Mouse (Mus musculus): ENCODE measurements around the gene Ube2l3. TPM values are rescaled to one million over a fixed set of nuclear protein-coding genes. Genes with fewer than 3 reads are reported as not detected.

Gene Ube2l3
- polyA plus RNA-seq, 1 experiment from 2014 or later: 316 TPM

DNA sequence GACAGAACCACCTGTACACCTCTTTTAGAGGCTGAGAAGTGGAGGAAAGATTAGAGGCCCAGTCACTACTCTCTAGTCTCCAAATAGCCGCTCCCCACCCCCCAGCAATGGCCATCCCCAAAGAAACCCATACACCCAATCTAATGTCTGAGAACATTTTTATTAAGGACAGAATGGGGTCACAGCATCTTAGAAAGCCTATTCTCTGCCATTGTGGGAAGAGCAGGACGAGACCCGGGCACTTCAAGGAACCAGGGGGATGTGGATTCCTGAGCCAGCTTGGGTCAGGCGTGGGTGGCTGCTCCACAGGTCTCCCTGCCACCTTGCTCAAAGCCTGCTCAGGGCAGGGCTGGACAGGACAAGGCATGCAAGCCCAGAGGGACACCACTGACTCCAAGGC, 50.6 kb downstream of the Ube2l3 start:
- H3K9me3 ChIP-seq (replicated peaks; ENCODE audit: low read length): no peaks in the 10 kb centered on the region
- no peak overlapping the region for H3K27ac ChIP-seq
- peaks cover 13% of the 10 kb centered on the region for H3K4me1 ChIP-seq (replicated peaks; ENCODE audit: insufficient read depth, low read length)
- H3K9ac ChIP-seq (ENCODE audit: low read depth, low read length): no peak overlapping the region
- TF ChIP-seq CTCF (IDR thresholded peaks at IDR 0.05; ENCODE audit: low read depth): no peak
- no peak overlapping the region for H3K4me2 ChIP-seq (ENCODE audit: low read length)
- 97% methylated on average over 4 of the region's 4 CpGs for WGBS
- H3K36me3 ChIP-seq (ENCODE audit: insufficient read depth, low read length): peaks cover 31% of the 10 kb centered on the region
- no peak for ATAC-seq (replicated peaks; ENCODE audit: low FRiP score, low read depth)
- no peaks in the 10 kb centered on the region for H3K27me3 ChIP-seq (ENCODE audit: insufficient read depth, low read length)
- DNase-seq (ENCODE audit: low spot score): no peak
- no peak overlapping the region for H3K4me3 ChIP-seq (replicated peaks; ENCODE audit: low read depth, low read length)

DNA sequence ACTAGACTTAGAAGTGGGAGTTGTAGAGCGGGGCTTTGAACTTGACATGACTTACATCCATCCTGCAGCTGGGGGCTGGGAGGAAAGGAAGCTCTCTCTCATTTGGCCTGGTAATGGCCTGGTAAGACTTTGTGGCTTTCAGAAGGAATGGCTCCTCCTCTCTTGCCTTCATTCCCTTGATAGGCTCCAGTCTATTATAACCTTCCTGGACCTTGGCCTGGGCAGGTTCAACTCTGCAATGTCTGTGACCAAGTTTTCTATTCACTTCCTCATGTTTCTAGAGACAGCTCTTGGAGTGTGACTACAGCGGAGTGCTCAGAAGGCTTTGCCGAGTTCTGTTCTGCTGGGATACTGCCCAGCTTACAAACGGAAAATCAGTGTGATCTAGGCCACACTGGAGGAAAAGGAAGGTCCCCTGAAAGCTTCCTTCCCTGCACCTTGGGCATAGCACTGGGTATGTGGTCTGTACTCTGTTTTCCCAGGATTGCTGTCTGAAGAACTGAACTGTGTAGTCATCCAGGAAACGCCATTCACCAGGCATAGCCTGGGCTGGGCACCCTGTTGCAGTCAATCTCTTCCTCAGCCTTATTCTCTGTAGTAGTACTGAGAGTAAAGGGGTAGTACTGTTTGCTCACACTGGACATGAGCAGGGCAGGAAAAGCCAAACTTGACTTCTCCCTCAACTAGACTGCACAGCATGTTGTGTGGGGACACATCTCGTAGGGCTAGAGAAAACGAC, 51.8 kb downstream of the Ube2l3 start:
- no peak overlapping the region for H3K9ac ChIP-seq (ENCODE audit: low read depth, low read length)
- no peak overlapping the region for H3K4me2 ChIP-seq (ENCODE audit: low read length)
- peaks cover 31% of the 10 kb centered on the region for H3K36me3 ChIP-seq (ENCODE audit: insufficient read depth, low read length)
- no peak for DNase-seq (ENCODE audit: low spot score)
- H3K4me1 ChIP-seq (replicated peaks; ENCODE audit: insufficient read depth, low read length): peaks cover 13% of the 10 kb centered on the region
- no peak overlapping the region for H3K4me3 ChIP-seq (replicated peaks; ENCODE audit: low read depth, low read length)
- H3K27ac ChIP-seq: no peak overlapping the region
- H3K9me3 ChIP-seq (replicated peaks; ENCODE audit: low read length): no peaks in the 10 kb centered on the region
- no peaks in the 10 kb centered on the region for H3K27me3 ChIP-seq (ENCODE audit: insufficient read depth, low read length)
- WGBS: 75% methylated on average over 7 of the region's 7 CpGs
- no peak for TF ChIP-seq CTCF (IDR thresholded peaks at IDR 0.05; ENCODE audit: low read depth)
- no peak for ATAC-seq (replicated peaks; ENCODE audit: low FRiP score, low read depth)

DNA sequence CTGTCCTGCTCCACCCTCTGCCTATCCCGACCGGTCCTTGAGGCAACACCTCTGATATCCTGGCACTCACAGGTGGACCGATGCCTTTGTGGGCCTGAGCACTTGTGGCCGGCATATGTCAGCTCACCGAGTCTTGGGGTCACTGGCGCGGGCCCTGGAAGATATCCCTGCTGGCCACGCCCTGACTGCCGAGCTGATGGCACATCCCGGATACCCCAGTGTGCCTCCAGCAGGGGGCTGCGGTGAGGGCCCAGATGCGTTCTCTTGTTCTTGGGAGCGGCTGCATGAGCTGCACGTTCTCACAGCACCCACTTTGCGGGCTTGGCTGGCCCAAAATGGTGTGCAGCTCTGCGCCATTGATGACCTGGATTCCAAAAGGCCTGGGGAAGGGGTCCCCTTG, 54.4 kb downstream of the Ube2l3 start:
- peaks cover 13% of the 10 kb centered on the region for H3K4me1 ChIP-seq (replicated peaks; ENCODE audit: insufficient read depth, low read length)
- peak overlapping the region; percentile 52 for H3K4me3 ChIP-seq (replicated peaks; ENCODE audit: low read depth, low read length)
- peaks cover 15% of the 10 kb centered on the region; the same call in 1 of the 2 replicates for H3K36me3 ChIP-seq (ENCODE audit: insufficient read depth, low read length)
- peak; percentile 18; the same call in 1 of the 2 replicates for ATAC-seq (replicated peaks; ENCODE audit: low FRiP score, low read depth)
- H3K9me3 ChIP-seq (replicated peaks; ENCODE audit: low read length): no peaks in the 10 kb centered on the region
- no peaks in the 10 kb centered on the region for H3K27me3 ChIP-seq (ENCODE audit: insufficient read depth, low read length)
- peak overlapping the region; percentile 41; the same call in 1 of the 2 replicates for H3K9ac ChIP-seq (ENCODE audit: low read depth, low read length)
- 14% methylated on average over 16 of the region's 16 CpGs for WGBS
- no peak overlapping the region for H3K27ac ChIP-seq
- peak; percentile 47 for DNase-seq (ENCODE audit: low spot score)
- peak; percentile 56 for TF ChIP-seq CTCF (IDR thresholded peaks at IDR 0.05; ENCODE audit: low read depth)
- H3K4me2 ChIP-seq (ENCODE audit: low read length): peak overlapping the region; percentile 98

DNA sequence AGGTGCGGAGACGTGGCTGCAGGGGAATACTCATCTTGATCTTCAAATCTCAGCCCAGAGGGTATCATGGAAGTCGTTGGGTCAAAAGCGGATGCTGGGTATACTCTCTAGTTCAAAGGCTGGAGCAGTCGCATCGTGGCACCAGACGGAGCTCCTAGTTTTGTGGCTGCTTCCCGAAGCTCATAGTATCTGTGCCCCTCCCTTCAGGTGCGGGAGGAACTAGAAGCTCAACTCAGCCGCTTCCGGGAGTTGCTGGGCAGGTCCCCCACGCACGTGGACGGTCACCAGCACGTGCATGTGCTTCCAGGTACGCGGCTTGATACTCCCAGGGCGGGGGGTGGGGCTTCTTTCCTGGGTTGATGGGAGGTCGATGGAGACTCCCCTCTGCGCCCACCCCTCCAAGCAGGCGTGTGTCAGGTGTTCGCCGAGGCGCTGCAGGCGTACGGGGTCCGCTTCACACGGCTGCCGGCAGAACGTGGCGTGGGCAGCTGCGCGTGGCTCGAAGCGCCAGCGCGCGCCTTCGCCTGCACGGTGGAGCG, 55.0 kb downstream of the Ube2l3 start:
- DNase-seq (ENCODE audit: low spot score) (peak; percentile 18), ATAC-seq (replicated peaks; ENCODE audit: low FRiP score, low read depth) (peak; percentile 14; the same call in 1 of the 2 replicates)
- WGBS: under 1% methylated on average over 41 of the region's 41 CpGs
- Histone ChIP-seq H3K4me3 (replicated peaks; ENCODE audit: low read depth, low read length) (peak overlapping the region; percentile 52), H3K9ac (ENCODE audit: low read depth, low read length) (peak overlapping the region; percentile 41), H3K4me2 (ENCODE audit: low read length) (peak overlapping the region; percentile 98), H3K4me1 (replicated peaks; ENCODE audit: insufficient read depth, low read length) (peaks cover 13% of the 10 kb centered on the region), H3K27me3 (ENCODE audit: insufficient read depth, low read length) (no peaks in the 10 kb centered on the region), H3K9me3 (replicated peaks; ENCODE audit: low read length) (no peaks in the 10 kb centered on the region), H3K36me3 (ENCODE audit: insufficient read depth, low read length) (peaks cover 9% of the 10 kb centered on the region; the same call in 1 of the 2 replicates), H3K27ac (no peak overlapping the region)
- no peak for TF ChIP-seq CTCF (IDR thresholded peaks at IDR 0.05; ENCODE audit: low read depth)

DNA sequence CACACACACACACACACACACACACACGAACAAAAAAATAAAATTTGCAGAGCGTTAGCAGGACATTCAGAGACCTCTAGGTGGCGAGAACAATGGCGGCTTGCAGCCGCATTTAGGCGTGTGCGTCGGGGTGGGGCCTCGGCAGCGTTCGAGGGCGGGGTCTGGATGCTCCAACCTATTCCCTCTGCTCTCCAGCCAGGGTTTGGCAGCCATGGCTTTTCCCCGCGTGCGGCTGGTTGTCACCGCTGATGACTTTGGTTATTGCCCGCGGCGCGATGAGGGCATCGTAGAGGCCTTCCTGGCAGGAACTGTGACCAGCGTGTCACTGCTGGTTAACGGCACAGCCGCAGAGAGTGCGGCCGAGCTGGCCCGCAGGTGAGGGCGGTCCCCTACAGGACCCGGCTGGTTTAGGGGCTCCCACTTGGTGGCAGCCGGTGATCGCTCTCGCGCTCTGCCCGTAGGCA, 55.6 kb downstream of the Ube2l3 start, which contains the start of gene Ccdc116:
Ccdc116 (minus strand) TSS at position 458 of the 464 bp plus-strand sequence.
- peaks cover 13% of the 10 kb centered on the region for H3K4me1 ChIP-seq (replicated peaks; ENCODE audit: insufficient read depth, low read length)
- WGBS: under 1% methylated on average over 33 of the region's 34 CpGs
- peak within 1 kb of the TSS; percentile 41 for H3K9ac ChIP-seq (ENCODE audit: low read depth, low read length)
- DNase-seq (ENCODE audit: low spot score) (peak; percentile 95), ATAC-seq (replicated peaks; ENCODE audit: low FRiP score, low read depth) (peak; percentile 78)
- H3K4me3 ChIP-seq (replicated peaks; ENCODE audit: low read depth, low read length): peak within 1 kb of the TSS; percentile 52
- 0 out of 2 replicates have a peak, but pooled peaks cover 3% of the 10 kb centered on the region for H3K36me3 ChIP-seq (ENCODE audit: insufficient read depth, low read length)
- no peaks in the 10 kb centered on the region for H3K27me3 ChIP-seq (ENCODE audit: insufficient read depth, low read length)
- H3K9me3 ChIP-seq (replicated peaks; ENCODE audit: low read length): no peaks in the 10 kb centered on the region
- TF ChIP-seq CTCF (IDR thresholded peaks at IDR 0.05; ENCODE audit: low read depth): peak; percentile 67
- peak within 1 kb of the TSS; percentile 13; the same call in 1 of the 2 replicates for H3K27ac ChIP-seq
- peak within 1 kb of the TSS; percentile 98 for H3K4me2 ChIP-seq (ENCODE audit: low read length)

DNA sequence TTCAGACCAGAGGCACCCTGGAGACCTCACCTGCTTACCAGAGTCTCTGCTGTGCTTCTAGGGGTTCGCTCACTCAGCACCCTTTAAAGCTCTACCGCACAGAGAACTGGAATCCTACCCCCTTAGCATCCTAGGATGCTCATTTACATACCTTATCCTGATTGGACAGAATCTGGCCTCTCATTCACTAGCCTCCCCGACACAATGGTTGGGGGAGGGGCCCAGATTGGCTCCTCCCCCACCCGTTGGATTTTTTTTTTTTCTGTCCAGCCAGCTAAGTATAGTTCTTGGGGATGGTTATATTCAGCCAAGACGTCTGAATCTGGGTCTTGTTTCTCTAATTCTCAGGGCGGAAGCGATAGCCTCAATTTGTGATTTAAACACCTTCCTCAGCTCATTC, 58.1 kb downstream of the Ube2l3 start, which contains the start of gene Ydjc:
Ydjc (plus strand) TSS at position 283 of the 400 bp plus-strand sequence.
- H3K4me3 ChIP-seq (replicated peaks; ENCODE audit: low read depth, low read length): no peak within 1 kb of the TSS
- ATAC-seq (replicated peaks; ENCODE audit: low FRiP score, low read depth) (no peak), DNase-seq (ENCODE audit: low spot score) (peak; percentile 69)
- no peak within 1 kb of the TSS for H3K9ac ChIP-seq (ENCODE audit: low read depth, low read length)
- H3K27me3 ChIP-seq (ENCODE audit: insufficient read depth, low read length): no peaks in the 10 kb centered on the region
- 20% methylated on average over 7 of the region's 7 CpGs for WGBS
- no peak for TF ChIP-seq CTCF (IDR thresholded peaks at IDR 0.05; ENCODE audit: low read depth)
- H3K9me3 ChIP-seq (replicated peaks; ENCODE audit: low read length): no peaks in the 10 kb centered on the region
- H3K4me1 ChIP-seq (replicated peaks; ENCODE audit: insufficient read depth, low read length): peaks cover 13% of the 10 kb centered on the region
- H3K27ac ChIP-seq: no peak within 1 kb of the TSS
- H3K4me2 ChIP-seq (ENCODE audit: low read length): no peak within 1 kb of the TSS
- H3K36me3 ChIP-seq (ENCODE audit: insufficient read depth, low read length): no peaks in the 10 kb centered on the region
